Mouse (Mus musculus) kidney, embryonic 15.5 days (tissue): ENCODE results near the gene Gnb1. TPM values are rescaled to one million over a fixed set of nuclear protein-coding genes. Genes with fewer than 3 reads are reported as not detected.

Experiments used
- ATAC-seq: fragments of 200-750 bp; cut with Nextera tagmentation; replicated peaks from 2 replicates; pipeline ENCODE4 v1.8.0; 2017; ENCODE audit warnings: moderate TSS enrichment; ENCODE audit not compliant: low FRiP score
- H3K27ac ChIP-seq: fragments of 300-500 bp; sonication (generic); 2 replicates; pipeline ENCODE4 v1.5.1; 2015; ENCODE audit warnings: mild to moderate bottlenecking, inconsistent platforms
- H3K27me3 ChIP-seq: fragments of 300-500 bp; sonication (generic); 2 replicates; pipeline ENCODE4 v1.6.1; 2015; ENCODE audit warnings: inconsistent platforms
- H3K36me3 ChIP-seq: fragments of 300-500 bp; sonication (generic); 2 replicates; pipeline ENCODE4 v1.6.1; 2015; ENCODE audit warnings: inconsistent platforms
- H3K4me1 ChIP-seq: fragments of 300-500 bp; sonication (generic); 2 replicates; pipeline ENCODE4 v1.6.1; 2015; ENCODE audit warnings: inconsistent platforms
- H3K4me2 ChIP-seq: fragments of 300-500 bp; sonication (generic); 2 replicates; pipeline ENCODE4 v1.6.1; 2015; ENCODE audit warnings: moderate library complexity, mild to moderate bottlenecking, inconsistent platforms
- H3K4me3 ChIP-seq: fragments of 300-500 bp; sonication (generic); replicated peaks from 2 replicates; pipeline ENCODE4 v1.5.1; 2015; ENCODE audit warnings: mild to moderate bottlenecking, inconsistent platforms
- H3K9ac ChIP-seq: fragments of 300-500 bp; sonication (generic); 2 replicates; pipeline ENCODE4 v1.6.1; 2015; ENCODE audit warnings: mild to moderate bottlenecking, inconsistent platforms
- H3K9me3 ChIP-seq: fragments of 300-500 bp; sonication (generic); replicated peaks from 2 replicates; pipeline ENCODE4 v1.6.1; 2016; ENCODE audit warnings: inconsistent platforms
- WGBS: fragments of 180-500 bp; shearing (Covaris S2); methylation state at CpG from one replicate; pipeline ENCODE4 v1.1.7; 2015; ENCODE audit warnings: mixed read lengths; 5-methylcytosine and 5-hydroxymethylcytosine counted together
- polyA plus RNA-seq: library from polyadenylated mRNA; unstranded; fragments of >200 nt; fragmentation: Nextera tagmentation; extraction: Ambion mirVana; gene quantifications from 2 replicates; pipeline ENCODE4 v1.2.1, GENCODE M21; 2015

Gene Gnb1
- 476 and 488 TPM in 2 replicates for polyA plus RNA-seq

DNA sequence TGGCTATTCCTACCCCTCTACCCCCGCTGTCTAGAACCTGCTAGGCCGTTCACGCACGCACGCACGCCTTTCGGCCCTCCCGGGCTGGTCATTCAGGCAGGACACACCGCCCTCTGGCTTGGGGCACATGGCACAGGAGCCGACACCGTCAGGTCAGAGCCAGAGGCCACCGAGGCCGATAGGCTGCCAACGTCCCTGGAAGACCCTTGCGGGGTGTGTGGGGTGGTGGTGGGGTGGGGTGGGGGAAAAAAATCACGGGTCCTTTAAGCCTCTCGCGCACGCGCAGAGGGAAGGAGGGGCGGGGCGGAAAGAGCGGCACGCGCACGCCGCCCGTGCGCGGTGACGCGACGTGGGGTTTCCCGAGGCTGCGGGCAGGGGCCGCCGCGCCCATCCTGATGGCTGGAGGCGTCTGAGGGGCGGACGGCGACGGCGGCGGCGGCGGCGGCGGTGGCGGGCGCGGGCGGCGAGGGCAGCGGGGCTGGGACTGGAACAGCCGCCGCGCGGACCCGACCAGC is at the start of gene Gnb1:
Gene Gnb1 (plus strand): TSS at position 372 of the 515 bp plus-strand sequence.
- H3K4me3 ChIP-seq: peak within 1 kb of the TSS; percentile 74
- H3K9me3 ChIP-seq: no peaks in the 10 kb centered on the region
- peaks cover 66% of the 10 kb centered on the region for H3K4me1 ChIP-seq
- H3K27me3 ChIP-seq: no peaks in the 10 kb centered on the region
- peak within 1 kb of the TSS; percentile 72 for H3K4me2 ChIP-seq
- WGBS: 0% methylated on average over 18 of the region's 60 CpGs
- H3K9ac ChIP-seq: peak within 1 kb of the TSS; percentile 100
- H3K36me3 ChIP-seq: no peaks in the 10 kb centered on the region
- H3K27ac ChIP-seq: peak within 1 kb of the TSS; percentile 94
- ATAC-seq: peak; percentile 83

- no peak for ATAC-seq
These were observed 48.4 kb upstream of the Gnb1 start for GRCm38 (mm10) chr4:155442808-155443207.

GRCm38 (mm10) chr4:155451597-155451996 is 39.6 kb upstream of the Gnb1 start:
- 41% methylated on average over 10 of the region's 10 CpGs for WGBS
- Histone ChIP-seq H3K4me3 (no peak overlapping the region), H3K27me3 (no peaks in the 10 kb centered on the region), H3K4me1 (no peaks in the 10 kb centered on the region), H3K4me2 (no peak overlapping the region), H3K9ac (no peak overlapping the region), H3K9me3 (no peaks in the 10 kb centered on the region), H3K27ac (no peak overlapping the region), H3K36me3 (no peaks in the 10 kb centered on the region)
- no peak; the same call in 1 of the 2 replicates for ATAC-seq

More at GRCm38 (mm10) chr4:155442808-155443207, 48.4 kb upstream of the Gnb1 start:
- H3K27me3 ChIP-seq: no peaks in the 10 kb centered on the region
- H3K4me1 ChIP-seq: no peaks in the 10 kb centered on the region
- no peak overlapping the region for H3K4me3 ChIP-seq
- no peak overlapping the region for H3K9ac ChIP-seq
- 74% methylated on average over 3 of the region's 3 CpGs for WGBS
- H3K9me3 ChIP-seq: no peaks in the 10 kb centered on the region
- no peak overlapping the region for H3K27ac ChIP-seq
- no peaks in the 10 kb centered on the region for H3K36me3 ChIP-seq
- H3K4me2 ChIP-seq: no peak overlapping the region

DNA sequence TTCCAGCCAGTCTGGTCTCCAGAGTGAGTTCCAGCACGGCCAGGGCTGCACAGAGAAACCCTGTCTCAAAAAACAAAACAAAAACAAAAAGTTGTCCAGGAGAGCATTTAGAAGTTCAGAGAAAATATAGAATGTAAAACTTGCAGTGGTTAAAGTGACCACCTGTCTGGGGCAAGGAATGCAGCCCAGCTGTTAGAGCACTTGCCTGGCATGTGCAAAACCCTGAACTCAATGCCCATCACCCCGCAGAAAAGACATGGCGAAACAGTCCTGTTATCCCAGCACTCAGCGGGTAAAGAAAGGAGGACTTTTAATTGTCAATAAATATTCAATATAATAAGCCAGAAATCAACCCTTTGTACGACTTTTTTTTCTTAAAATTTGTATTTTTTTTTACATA is 32.6 kb upstream of the Gnb1 start:
- Histone ChIP-seq H3K9me3 (no peaks in the 10 kb centered on the region), H3K27me3 (no peaks in the 10 kb centered on the region), H3K36me3 (no peaks in the 10 kb centered on the region), H3K4me2 (no peak overlapping the region), H3K4me1 (peaks cover 24% of the 10 kb centered on the region), H3K9ac (no peak overlapping the region), H3K27ac (no peak overlapping the region), H3K4me3 (no peak overlapping the region)
- ATAC-seq: no peak
- 79% methylated on average over 5 of the region's 5 CpGs for WGBS

DNA sequence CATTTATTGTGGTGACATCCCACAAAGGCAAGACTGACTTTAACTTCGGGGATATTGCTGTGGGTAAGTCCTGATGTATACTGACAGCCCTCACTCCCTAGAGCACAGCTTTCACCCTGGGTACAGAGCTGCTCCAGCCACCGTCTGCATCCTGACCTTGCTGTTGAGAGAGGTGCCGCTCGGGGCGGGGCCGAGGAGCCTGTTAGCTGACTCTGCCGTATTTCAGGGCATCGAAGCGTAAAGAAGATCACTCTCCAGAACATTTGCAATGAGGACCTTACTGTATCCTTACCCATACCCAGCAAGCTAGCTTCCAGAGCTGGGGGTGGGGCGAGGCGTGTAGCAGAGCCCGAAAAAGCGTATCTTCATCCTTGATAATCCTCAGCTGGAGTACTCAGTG is 28.1 kb upstream of the Gnb1 start:
- H3K27ac ChIP-seq: no peak overlapping the region
- peaks cover 26% of the 10 kb centered on the region for H3K4me1 ChIP-seq
- no peaks in the 10 kb centered on the region for H3K27me3 ChIP-seq
- no peaks in the 10 kb centered on the region for H3K36me3 ChIP-seq
- no peak overlapping the region for H3K4me3 ChIP-seq
- ATAC-seq: no peak
- no peaks in the 10 kb centered on the region for H3K9me3 ChIP-seq
- 68% methylated on average over 13 of the region's 13 CpGs for WGBS
- H3K9ac ChIP-seq: no peak overlapping the region
- H3K4me2 ChIP-seq: no peak overlapping the region

- 88% methylated on average over 6 of the region's 6 CpGs for WGBS
- H3K4me1 ChIP-seq: peaks cover 26% of the 10 kb centered on the region
- no peaks in the 10 kb centered on the region for H3K36me3 ChIP-seq
- H3K4me2 ChIP-seq: no peak overlapping the region
- H3K9ac ChIP-seq: no peak overlapping the region
- no peak for ATAC-seq
- no peak overlapping the region for H3K27ac ChIP-seq
- H3K4me3 ChIP-seq: no peak overlapping the region
- no peaks in the 10 kb centered on the region for H3K27me3 ChIP-seq
- H3K9me3 ChIP-seq: no peaks in the 10 kb centered on the region
These were observed 27.6 kb upstream of the Gnb1 start for GRCm38 (mm10) chr4:155463611-155464010.

DNA sequence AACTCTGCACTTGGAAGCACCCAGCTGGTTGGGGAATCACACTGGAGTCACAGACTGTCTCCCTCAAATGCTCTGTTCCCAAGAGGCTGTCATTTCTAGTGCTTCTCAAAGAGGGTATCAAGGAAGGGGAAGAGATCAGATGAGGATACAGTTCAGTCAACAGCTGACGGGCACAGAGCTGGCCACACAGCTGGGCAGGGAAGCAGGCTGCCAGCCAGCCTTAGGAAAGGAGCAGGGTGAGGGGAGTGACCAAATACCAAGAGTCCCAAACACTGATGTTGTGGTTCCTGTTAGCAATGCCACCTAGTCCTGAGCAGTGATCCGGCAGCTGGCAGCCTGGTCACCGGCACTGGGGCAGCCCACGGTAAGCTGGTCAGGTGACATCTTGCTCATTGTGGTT is 27.1 kb upstream of the Gnb1 start:
- no peak for ATAC-seq
- no peaks in the 10 kb centered on the region for H3K36me3 ChIP-seq
- H3K4me3 ChIP-seq: no peak overlapping the region
- no peaks in the 10 kb centered on the region for H3K9me3 ChIP-seq
- no peak overlapping the region for H3K9ac ChIP-seq
- WGBS: 89% methylated on average over 4 of the region's 4 CpGs
- H3K27ac ChIP-seq: no peak overlapping the region
- peaks cover 28% of the 10 kb centered on the region for H3K4me1 ChIP-seq
- no peak overlapping the region for H3K4me2 ChIP-seq
- H3K27me3 ChIP-seq: no peaks in the 10 kb centered on the region

DNA sequence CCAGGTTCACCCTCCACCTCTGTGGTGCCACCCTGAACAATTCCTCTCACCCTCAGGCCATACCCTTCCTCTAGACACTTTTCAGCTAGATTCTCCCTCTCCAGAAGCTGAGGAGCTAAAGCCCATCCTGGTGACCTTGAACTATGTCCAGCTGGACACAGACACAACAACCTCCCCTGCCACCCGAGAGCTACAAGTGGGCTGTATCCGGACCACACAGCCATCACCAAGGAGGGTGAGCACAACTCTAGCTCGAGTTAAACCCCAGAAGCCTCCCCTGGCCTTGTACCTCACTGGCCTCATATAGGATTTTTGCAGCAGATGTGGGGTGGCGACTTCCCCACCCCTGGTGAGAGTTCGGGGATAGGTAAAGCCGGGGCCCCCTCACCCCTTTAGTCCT is 25.6 kb upstream of the Gnb1 start:
- H3K9ac ChIP-seq: no peak overlapping the region
- no peak overlapping the region for H3K4me3 ChIP-seq
- no peaks in the 10 kb centered on the region for H3K9me3 ChIP-seq
- H3K36me3 ChIP-seq: no peaks in the 10 kb centered on the region
- 74% methylated on average over 6 of the region's 6 CpGs for WGBS
- peaks cover 27% of the 10 kb centered on the region for H3K4me1 ChIP-seq
- H3K27ac ChIP-seq: no peak overlapping the region
- ATAC-seq: no peak
- H3K4me2 ChIP-seq: no peak overlapping the region
- no peaks in the 10 kb centered on the region for H3K27me3 ChIP-seq

- no peak for ATAC-seq
- Histone ChIP-seq H3K36me3 (no peaks in the 10 kb centered on the region), H3K27me3 (no peaks in the 10 kb centered on the region), H3K9me3 (no peaks in the 10 kb centered on the region), H3K4me3 (no peak overlapping the region), H3K4me2 (no peak overlapping the region), H3K4me1 (peaks cover 22% of the 10 kb centered on the region), H3K27ac (no peak overlapping the region), H3K9ac (no peak overlapping the region)
- WGBS: 80% methylated on average over 5 of the region's 5 CpGs
These were observed 25.1 kb upstream of the Gnb1 start for GRCm38 (mm10) chr4:155466080-155466479.

GRCm38 (mm10) chr4:155467237-155468010 is 23.7 kb upstream of the Gnb1 start:
- Histone ChIP-seq H3K4me3 (no peak overlapping the region), H3K4me2 (no peak overlapping the region), H3K36me3 (no peaks in the 10 kb centered on the region), H3K27me3 (no peaks in the 10 kb centered on the region), H3K4me1 (peaks cover 19% of the 10 kb centered on the region; the same call in 1 of the 2 replicates), H3K27ac (no peak overlapping the region), H3K9me3 (no peaks in the 10 kb centered on the region), H3K9ac (no peak overlapping the region)
- WGBS: 83% methylated on average over 13 of the region's 13 CpGs
- no peak for ATAC-seq

GRCm38 (mm10) chr4:155468952-155469351 is 22.2 kb upstream of the Gnb1 start, which contains the start of gene Tmem52:
Gene Tmem52 (plus strand): TSS chr4:155469114.
- peak within 1 kb of the TSS; percentile 20 for H3K4me3 ChIP-seq
- ATAC-seq: peak; percentile 59; the same call in 1 of the 2 replicates
- 9% methylated on average over 21 of the region's 21 CpGs for WGBS
- H3K4me1 ChIP-seq: peaks cover 14% of the 10 kb centered on the region; the same call in 1 of the 2 replicates
- no peaks in the 10 kb centered on the region for H3K9me3 ChIP-seq
- H3K36me3 ChIP-seq: no peaks in the 10 kb centered on the region
- no peak within 1 kb of the TSS for H3K27ac ChIP-seq
- H3K9ac ChIP-seq: no peak within 1 kb of the TSS
- no peaks in the 10 kb centered on the region for H3K27me3 ChIP-seq
- H3K4me2 ChIP-seq: peak within 1 kb of the TSS; percentile 55

GRCm38 (mm10) chr4:155469590-155470262 is 21.4 kb upstream of the Gnb1 start:
- Histone ChIP-seq H3K9me3 (no peaks in the 10 kb centered on the region), H3K27ac (no peak overlapping the region), H3K4me2 (peak overlapping the region; percentile 55), H3K4me3 (no peak overlapping the region), H3K4me1 (peaks cover 14% of the 10 kb centered on the region; the same call in 1 of the 2 replicates), H3K27me3 (no peaks in the 10 kb centered on the region), H3K9ac (no peak overlapping the region), H3K36me3 (no peaks in the 10 kb centered on the region)
- 83% methylated on average over 18 of the region's 18 CpGs for WGBS
- ATAC-seq: 0 out of 2 replicates have a peak, but pooled peaks have one; percentile 17
